Mouse (Mus musculus) lung, embryonic 14.5 days (tissue): Measurements from ENCODE around the gene Dgkz. TPM values are rescaled to one million over a fixed set of nuclear protein-coding genes. Genes with fewer than 3 reads are reported as not detected.
A peak's percentile ranks its signal among the peaks of the same experiment; 100 is the strongest.

Source experiments
- ATAC-seq: fragments of 200-750 bp; cut with Nextera tagmentation; 2 replicates; pipeline ENCODE4 v1.8.0; 2017; ENCODE audit warnings: mild to moderate bottlenecking, moderate TSS enrichment, moderate library complexity; ENCODE audit not compliant: insufficient read depth
- DNase-seq: peaks from one replicate; pipeline ENCODE4 v3.0.0-alpha.2; 2015
- H3K27ac ChIP-seq: fragments of 300-500 bp; sonication (generic); 2 replicates; pipeline ENCODE4 v1.5.1; 2014; ENCODE audit warnings: low read depth, mild to moderate bottlenecking, moderate library complexity
- H3K27me3 ChIP-seq: fragments of 300-500 bp; sonication (generic); 2 replicates; pipeline ENCODE4 v1.6.1; 2014; ENCODE audit warnings: low read length, control low read depth; ENCODE audit not compliant: insufficient read depth
- H3K36me3 ChIP-seq: fragments of 300-500 bp; sonication (generic); 2 replicates; pipeline ENCODE4 v1.6.1; 2014; ENCODE audit warnings: control low read depth; ENCODE audit not compliant: insufficient read depth
- H3K4me1 ChIP-seq: fragments of 300-500 bp; sonication (generic); 2 replicates; pipeline ENCODE4 v1.6.1; 2014; ENCODE audit warnings: antibody characterized with exemption, control low read depth; ENCODE audit not compliant: insufficient read depth
- H3K4me2 ChIP-seq: fragments of 300-500 bp; sonication (generic); 2 replicates; pipeline ENCODE4 v1.6.1; 2014; ENCODE audit warnings: mild to moderate bottlenecking
- H3K4me3 ChIP-seq: fragments of 300-500 bp; sonication (generic); 2 replicates; pipeline ENCODE4 v1.5.1; 2014; ENCODE audit warnings: low read depth, low read length
- H3K9ac ChIP-seq: fragments of 300-500 bp; sonication (generic); 2 replicates; pipeline ENCODE4 v1.6.1; 2014
- H3K9me3 ChIP-seq: fragments of 300-500 bp; sonication (generic); 2 replicates; pipeline ENCODE4 v1.6.1; 2016; ENCODE audit warnings: low read depth, low read length, control low read depth
- CTCF ChIP-seq: IDR thresholded peaks from 2 replicates; pipeline ENCODE4 v1.5.1; 2016; ENCODE audit warnings: antibody characterized with exemption, low read depth
- WGBS: fragments of 180-500 bp; shearing (Covaris S2); extraction: QIAGEN DNeasy Blood & Tissue Kit; methylation state at CpG from one replicate; pipeline ENCODE4 v1.1.7; 2014; 5-methylcytosine and 5-hydroxymethylcytosine counted together
- polyA plus RNA-seq: library from polyadenylated mRNA; unstranded; fragments of >200 nt; fragmentation: Nextera tagmentation; extraction: Ambion mirVana; gene quantifications from 2 replicates; pipeline ENCODE4 v1.2.1, GENCODE M21; 2014

The Dgkz gene
- polyA plus RNA-seq, 1 experiment from 2014 or later, result 63.9 TPM

DNA sequence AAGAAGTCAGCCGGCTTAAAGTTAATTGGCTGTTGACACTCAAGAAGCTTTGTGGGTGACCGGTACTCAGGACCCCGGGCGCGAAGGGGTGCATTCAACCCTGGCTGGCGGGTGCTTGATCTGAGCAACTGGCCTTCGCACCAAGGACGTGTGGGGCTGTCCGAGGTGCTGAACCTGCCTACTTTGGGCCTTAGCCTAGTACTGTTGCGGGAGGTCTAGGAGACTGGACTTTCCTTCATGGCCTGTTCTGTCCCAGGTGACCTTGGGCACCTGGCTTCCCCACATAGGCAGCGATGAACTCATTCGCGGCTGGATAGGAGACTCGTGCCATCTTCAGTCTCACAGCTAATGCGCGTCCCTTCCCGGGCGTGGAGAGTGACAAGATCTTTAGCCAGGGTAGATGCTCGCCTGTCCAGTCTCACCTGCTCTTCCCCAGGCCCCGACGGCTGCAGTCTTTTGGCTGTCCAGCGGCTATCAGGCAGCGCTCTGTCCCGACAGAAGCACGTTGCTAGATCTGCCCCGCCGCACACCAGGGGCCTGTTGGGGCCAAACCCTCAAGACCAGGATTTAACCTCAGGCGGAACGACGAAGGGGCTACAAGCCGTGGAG, 54.4 kb downstream of the Dgkz start:
- ATAC-seq (peak; percentile 28; the same call in 1 of the 2 replicates), DNase-seq (peak; percentile 88)
- no peak for TF ChIP-seq CTCF
- peaks cover 7% of the 10 kb centered on the region for H3K4me1 ChIP-seq
- H3K4me2 ChIP-seq, result peak overlapping the region; percentile 96
- peaks cover 16% of the 10 kb centered on the region; the same call in 1 of the 2 replicates for H3K36me3 ChIP-seq
- H3K27me3 ChIP-seq, result peaks cover 47% of the 10 kb centered on the region
- H3K9me3 ChIP-seq, result no peaks in the 10 kb centered on the region
- H3K27ac ChIP-seq, result no peak overlapping the region
- WGBS, result 3% methylated on average over 31 of the region's 31 CpGs
- peak overlapping the region; percentile 54 for H3K4me3 ChIP-seq
- H3K9ac ChIP-seq, result peak overlapping the region; percentile 29; the same call in 1 of the 2 replicates

- TF ChIP-seq CTCF, result no peak
- H3K27ac ChIP-seq, result no peak overlapping the region
- WGBS, result 54% methylated on average over 4 of the region's 4 CpGs
These were observed 55.5 kb downstream of the Dgkz start for GRCm38 (mm10) chr2:91920130-91920529.

DNA sequence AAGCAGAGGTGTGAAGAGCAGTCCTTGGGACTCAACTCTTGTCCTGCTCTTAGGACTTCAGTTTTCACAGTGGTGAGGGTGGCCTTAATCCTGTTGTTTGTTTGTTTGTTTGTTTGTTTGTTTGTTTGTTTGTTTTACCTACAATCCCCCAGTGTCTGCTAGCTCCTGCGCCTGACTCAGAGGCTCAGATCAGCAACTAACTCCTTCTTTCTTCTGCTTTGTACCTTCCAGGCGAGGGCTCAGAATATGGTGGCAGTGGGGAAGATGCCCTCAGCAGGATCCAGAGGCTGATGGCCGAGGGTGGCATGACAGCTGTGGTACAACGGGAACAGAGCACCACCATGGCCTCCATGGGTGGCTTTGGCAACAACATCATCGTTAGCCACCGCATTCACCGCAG, 58.6 kb downstream of the Dgkz start:
- 85% methylated on average over 7 of the region's 7 CpGs for WGBS
- H3K4me2 ChIP-seq, result no peak overlapping the region
- H3K4me1 ChIP-seq, result no peaks in the 10 kb centered on the region
- ATAC-seq, result no peak
- H3K9me3 ChIP-seq, result no peaks in the 10 kb centered on the region
- H3K4me3 ChIP-seq, result no peak overlapping the region
- TF ChIP-seq CTCF, result no peak
- peaks cover 17% of the 10 kb centered on the region for H3K27me3 ChIP-seq
- H3K9ac ChIP-seq, result no peak overlapping the region
- no peak overlapping the region for H3K27ac ChIP-seq
- no peak for DNase-seq
- H3K36me3 ChIP-seq, result peaks cover 40% of the 10 kb centered on the region

More at GRCm38 (mm10) chr2:91920130-91920529, 55.5 kb downstream of the Dgkz start:
- no peak overlapping the region for H3K4me3 ChIP-seq
- H3K4me2 ChIP-seq, result no peak overlapping the region
- peaks cover 21% of the 10 kb centered on the region; the same call in 1 of the 2 replicates for H3K36me3 ChIP-seq
- no peak for DNase-seq
- H3K4me1 ChIP-seq, result peaks cover 7% of the 10 kb centered on the region
- peaks cover 47% of the 10 kb centered on the region for H3K27me3 ChIP-seq
- H3K9me3 ChIP-seq, result no peaks in the 10 kb centered on the region
- no peak for ATAC-seq
- no peak overlapping the region for H3K9ac ChIP-seq

GRCm38 (mm10) chr2:91916346-91916977, 59.2 kb downstream of the Dgkz start:
- Histone ChIP-seq H3K27me3 (peaks cover 11% of the 10 kb centered on the region), H3K4me3 (no peak overlapping the region), H3K9me3 (no peaks in the 10 kb centered on the region), H3K27ac (no peak overlapping the region), H3K36me3 (peaks cover 46% of the 10 kb centered on the region), H3K9ac (no peak overlapping the region), H3K4me1 (no peaks in the 10 kb centered on the region), H3K4me2 (no peak overlapping the region)
- no peak for TF ChIP-seq CTCF
- no peak for DNase-seq
- ATAC-seq, result no peak
- WGBS, result 86% methylated on average over 7 of the region's 7 CpGs

- Histone ChIP-seq H3K36me3 (peaks cover 73% of the 10 kb centered on the region), H3K9me3 (no peaks in the 10 kb centered on the region), H3K27ac (no peak overlapping the region), H3K4me1 (no peaks in the 10 kb centered on the region), H3K4me2 (no peak overlapping the region), H3K9ac (no peak overlapping the region), H3K4me3 (no peak overlapping the region), H3K27me3 (no peaks in the 10 kb centered on the region)
- ATAC-seq (no peak), DNase-seq (peak; percentile 2)
- TF ChIP-seq CTCF, result no peak
- 71% methylated on average over 7 of the region's 7 CpGs for WGBS
These were observed 62.1 kb downstream of the Dgkz start for GRCm38 (mm10) chr2:91913328-91914110.

DNA sequence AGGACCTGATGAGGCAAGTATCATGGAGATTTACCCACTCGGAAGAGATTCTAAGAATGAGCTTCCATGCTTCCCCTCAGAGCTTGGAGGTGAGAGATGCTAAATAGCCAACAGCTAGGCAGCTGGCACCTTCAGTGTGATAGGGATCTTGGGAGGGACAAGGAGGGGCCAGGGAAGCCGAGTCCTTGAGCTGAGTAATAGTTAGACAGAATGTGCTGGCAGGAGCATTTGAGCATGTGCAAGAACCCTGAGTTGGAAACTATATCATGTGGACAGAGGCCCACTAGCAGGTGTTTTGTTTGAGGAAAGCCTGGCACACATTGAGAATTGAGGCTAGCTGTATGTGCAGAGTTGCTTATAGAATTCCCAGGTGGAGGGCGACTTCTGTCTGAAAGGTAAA, 63.0 kb downstream of the Dgkz start:
- Histone ChIP-seq H3K4me2 (no peak overlapping the region), H3K4me1 (no peaks in the 10 kb centered on the region), H3K9me3 (no peaks in the 10 kb centered on the region), H3K36me3 (peaks cover 72% of the 10 kb centered on the region), H3K9ac (no peak overlapping the region), H3K4me3 (no peak overlapping the region), H3K27ac (no peak overlapping the region), H3K27me3 (no peaks in the 10 kb centered on the region)
- DNase-seq, result no peak
- ATAC-seq, result no peak
- WGBS, result 63% methylated on average over 3 of the region's 3 CpGs
- TF ChIP-seq CTCF, result no peak

DNA sequence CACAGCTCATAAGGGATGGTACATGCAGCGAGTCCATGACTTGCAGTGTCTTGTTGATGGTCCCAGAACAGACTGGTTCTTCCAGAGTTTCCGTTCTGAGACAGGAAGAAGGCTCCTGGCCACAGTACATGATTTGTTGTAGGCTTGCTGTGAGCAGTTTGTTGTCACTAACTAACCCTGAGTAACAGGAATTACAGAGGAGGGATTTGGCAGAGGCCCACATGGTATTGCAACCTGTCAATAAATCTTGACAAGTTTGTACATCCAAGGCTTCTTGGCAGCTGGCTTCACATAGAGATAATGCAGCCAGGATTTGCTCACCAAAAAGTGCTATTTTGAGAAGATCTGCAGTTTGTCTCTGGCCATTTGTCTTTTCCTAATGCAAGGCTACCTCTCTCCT, 69.5 kb downstream of the Dgkz start:
- Histone ChIP-seq H3K27ac (no peak overlapping the region), H3K9me3 (no peaks in the 10 kb centered on the region), H3K4me1 (no peaks in the 10 kb centered on the region), H3K4me3 (no peak overlapping the region), H3K27me3 (no peaks in the 10 kb centered on the region), H3K9ac (no peak overlapping the region), H3K36me3 (peaks cover 38% of the 10 kb centered on the region; the same call in 1 of the 2 replicates), H3K4me2 (no peak overlapping the region)
- ATAC-seq, result no peak
- no peak for DNase-seq
- 95% methylated on average over 2 of the region's 2 CpGs for WGBS
- no peak for TF ChIP-seq CTCF
